Mouse (Mus musculus): ENCODE measurements at regions not wholly inside any gene's neighbourhood (a gene's known extent, or its start where the extent isn't known, plus 50 kb on each side); places are given as distances from the start of the nearest gene placed in this dataset.

GRCm38 (mm10) chr6:12210190-12210589 lies 302.6 kb downstream of the Phf14 start:
- TF ChIP-seq CTCF (IDR thresholded peaks at IDR 0.05; ENCODE audit: control insufficient read depth, insufficient read depth, low read length) (no peak), POLR2A (IDR thresholded peaks at IDR 0.05; ENCODE audit: borderline replicate concordance, control insufficient read depth, low read depth, low read length) (no peak)
